Mouse (Mus musculus) frontal cortex, adult (tissue): Measurements from ENCODE around the gene Dmrt1.
A peak's percentile ranks its signal among the peaks of the same experiment; 100 is the strongest.

ENCODE experiments used
- ATAC-seq: cut with Nextera tagmentation; 2 replicates; pipeline ENCODE4 v1.9.2; 2017; ENCODE audit warnings: mild to moderate bottlenecking, moderate library complexity, mixed read lengths; ENCODE audit not compliant: low TSS enrichment

The Dmrt1 gene

DNA sequence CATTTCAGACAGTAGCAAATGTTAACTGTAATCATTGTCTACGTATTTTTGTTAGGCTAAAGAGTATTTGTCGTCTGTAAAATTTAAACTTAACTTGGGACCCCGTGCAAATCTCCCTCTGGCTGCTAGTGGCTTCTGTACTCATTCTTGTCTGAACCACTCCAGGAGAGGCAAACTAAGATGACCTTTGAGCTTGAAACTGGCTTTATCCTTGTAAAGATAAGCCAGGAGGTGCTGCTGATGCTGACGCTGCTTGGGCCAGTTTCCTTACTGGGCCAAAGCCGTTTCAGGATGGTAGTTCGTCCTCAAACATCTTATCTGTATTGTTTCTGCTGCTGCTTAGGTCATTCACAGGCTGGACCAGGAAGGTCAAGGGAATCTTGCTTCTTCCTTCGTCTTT lies 64.4 kb downstream of the Dmrt1 start:
- ATAC-seq = no peak

DNA sequence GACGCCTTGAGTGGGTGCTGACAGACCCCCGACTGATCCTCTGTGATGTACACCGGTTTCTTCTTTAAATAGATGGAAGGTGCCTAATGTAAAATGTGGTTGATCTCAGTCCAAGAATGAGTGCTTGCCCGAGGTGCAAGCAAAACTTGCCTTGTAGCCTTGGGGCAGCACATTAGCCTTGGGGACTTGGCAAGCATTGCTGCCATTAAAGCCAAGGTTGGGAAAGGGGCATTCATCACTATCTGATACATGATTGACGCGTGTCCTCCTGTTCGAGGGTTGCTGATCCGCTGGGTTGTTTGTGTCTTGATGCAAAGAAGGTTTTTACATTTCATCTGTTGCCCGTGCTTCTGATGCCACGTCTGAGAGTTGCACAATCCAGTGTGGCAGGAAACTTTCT lies 69.0 kb downstream of the Dmrt1 start:
- ATAC-seq = no peak

DNA sequence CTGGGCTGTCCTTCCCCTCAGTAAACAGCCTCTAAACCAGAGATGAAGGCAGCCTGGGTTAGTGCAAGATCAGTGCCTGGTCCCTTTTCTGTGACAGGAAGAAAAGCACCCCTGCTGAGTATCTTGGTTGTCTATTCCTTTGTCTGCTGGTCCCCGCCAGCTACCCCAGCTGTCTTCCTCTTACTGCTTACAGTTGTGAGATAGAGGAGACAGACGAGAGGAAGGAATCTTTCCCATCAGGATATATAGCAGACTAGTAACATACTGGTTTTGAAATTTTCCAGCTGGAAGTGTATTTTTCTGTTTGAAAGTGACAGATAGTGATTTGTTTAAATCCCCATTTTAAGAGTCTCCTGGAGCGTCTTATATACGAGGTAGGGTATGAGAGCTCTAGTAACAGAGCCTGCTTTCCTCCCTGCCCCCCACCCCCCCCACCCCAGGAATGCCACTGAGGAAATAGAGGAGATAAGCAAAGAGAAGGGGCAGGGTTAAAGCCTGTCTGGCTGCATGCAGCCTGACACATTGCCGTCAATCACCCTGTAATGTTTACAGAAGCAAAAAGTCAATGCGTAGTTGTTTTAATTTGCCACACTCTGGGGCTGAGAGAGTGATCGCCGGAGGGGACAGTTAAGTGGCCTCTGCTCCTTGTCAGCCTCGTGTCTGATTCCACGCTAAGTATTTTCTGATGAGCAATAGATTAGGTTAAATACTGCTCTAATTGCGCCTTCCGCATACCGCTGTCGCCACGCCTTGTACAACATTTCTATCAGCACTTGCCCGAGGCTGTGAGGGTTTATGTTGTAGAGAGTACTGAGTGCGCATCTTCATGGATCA lies 69.8 kb downstream of the Dmrt1 start:
- no peak for ATAC-seq

DNA sequence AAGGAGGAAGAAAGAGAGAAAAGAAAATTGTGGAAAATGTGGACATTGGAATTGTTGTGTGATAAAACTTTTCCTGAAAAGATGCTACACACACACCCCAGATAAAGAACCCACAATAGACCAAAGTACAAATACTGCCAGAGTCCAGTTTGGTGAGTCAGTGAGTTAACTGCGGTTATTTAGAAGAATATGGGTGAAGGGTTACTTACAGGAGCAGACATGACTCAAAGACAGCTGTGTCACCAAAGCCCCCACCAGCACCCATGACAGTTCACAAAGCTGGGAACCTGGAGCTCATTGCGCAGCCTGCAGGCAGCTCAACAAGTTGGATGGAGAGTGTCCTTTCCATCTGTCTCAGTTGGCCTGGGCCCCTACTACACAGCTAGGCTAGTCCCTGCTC lies 72.9 kb downstream of the Dmrt1 start:
- ATAC-seq = no peak

DNA sequence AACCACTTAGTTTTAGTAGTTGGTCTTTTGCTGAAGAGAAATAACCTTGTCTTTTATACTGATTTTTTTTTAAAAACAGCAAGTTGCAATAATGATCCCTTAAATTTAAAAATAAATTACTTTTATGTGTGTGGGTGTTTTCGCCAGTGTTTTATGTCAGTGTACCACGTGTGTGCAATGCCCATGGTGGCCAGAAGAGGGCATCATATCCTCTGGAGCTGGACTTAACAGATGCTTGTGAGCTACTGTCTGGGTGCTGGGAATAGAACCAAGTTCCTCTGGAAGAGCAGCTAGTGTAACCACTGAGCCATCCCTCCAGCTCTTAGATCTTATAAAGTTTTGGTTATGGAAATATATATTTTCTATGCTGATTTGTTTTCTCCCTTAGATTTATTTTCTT lies 74.0 kb downstream of the Dmrt1 start:
- no peak for ATAC-seq

DNA sequence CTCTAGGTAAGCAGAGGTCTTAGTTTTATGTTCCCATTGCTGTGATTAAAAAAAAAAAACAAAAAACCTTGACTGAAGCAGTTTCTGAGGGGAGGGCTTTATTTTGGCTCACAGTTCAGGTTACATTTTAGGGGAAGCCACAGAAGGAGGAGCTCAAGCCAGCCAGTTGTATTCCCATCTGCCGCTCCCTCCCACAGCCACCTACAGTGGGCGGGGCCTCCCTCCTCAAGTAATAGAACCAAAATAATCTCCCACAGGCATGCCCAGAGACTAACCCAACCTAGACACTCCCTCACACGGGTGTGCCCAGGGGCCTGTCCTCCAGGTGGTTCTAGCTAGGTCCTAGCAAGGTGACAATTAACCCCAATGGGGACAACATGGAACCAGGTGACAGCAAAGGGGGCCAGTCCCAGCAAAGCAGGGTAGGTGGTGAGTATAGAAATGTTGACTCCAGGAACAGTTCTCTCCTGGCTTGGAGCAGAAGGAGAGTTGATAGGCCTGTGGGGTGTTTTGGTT lies 92.4 kb downstream of the Dmrt1 start:
- ATAC-seq = no peak

DNA sequence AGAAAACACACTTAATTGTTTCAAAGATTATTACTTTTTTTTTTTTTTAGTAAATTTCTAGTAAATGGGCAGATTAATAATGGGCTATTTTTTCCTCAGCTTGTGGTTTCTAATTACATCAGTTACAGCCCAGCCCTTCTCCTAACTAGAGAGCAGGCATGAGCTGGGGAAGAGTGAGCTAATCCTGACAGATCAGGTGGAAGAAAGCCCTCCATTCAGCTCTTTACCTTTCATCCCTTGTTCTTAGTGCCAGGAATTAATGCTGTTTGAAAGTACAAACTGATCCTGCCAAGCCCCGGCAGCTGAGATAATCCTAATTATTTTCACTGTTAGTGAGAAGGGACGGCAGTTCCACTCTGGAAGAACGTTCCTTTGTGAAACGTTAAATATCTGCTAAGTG lies 93.2 kb downstream of the Dmrt1 start:
- no peak for ATAC-seq

DNA sequence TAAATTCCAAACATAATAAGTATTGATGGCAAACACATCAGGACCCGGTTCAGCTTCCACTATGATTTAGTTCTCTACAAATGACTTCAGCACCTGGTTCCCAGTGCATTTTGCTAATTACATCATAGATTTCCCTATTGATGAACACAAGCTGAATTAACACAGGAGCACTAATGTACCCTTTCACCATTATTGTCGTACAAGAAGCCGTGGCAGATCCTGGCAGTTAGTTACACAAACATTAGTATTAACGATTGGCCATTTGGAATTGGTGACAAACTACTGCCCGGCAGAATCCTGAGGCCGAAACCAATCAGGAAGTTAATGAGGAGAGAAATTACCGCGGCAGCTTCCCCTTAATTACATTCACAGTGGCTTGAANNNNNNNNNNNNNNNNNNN lies 96.5 kb downstream of the Dmrt1 start:
- ATAC-seq = no peak

DNA sequence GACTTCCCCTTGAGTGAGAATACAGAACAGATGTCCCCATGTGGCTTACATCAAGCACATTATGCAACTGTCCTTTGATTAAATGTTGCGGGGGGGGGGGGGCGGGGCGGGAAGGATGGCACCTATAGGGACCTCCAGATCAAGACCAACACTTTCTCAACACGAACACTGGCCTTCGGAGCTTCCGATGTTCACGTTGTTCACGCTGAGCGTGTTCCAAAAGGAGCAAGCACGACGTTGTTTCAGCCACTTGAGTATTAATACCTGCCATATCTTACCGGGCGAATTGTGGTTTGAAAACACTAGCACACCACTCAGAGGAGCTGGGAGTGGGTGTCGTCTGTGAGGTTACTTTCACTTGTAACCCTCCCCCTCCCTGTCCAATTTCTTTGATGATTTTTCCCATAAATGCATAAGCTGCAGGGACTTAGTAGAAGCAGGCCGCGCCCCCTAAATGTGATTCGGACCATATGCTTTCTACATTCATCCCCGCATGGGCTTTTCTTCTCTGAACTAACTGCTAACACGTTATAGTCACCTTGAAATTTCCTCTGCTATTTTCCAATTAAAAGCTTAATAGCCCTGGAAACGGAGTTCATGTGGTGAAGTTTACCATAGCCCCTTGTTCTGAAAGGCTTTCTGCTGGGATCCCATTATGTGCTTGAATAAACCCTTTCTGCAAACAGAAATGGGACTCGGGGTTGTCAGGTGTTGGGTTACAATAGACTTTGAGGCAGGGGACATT lies 102.2 kb downstream of the Dmrt1 start:
- ATAC-seq = no peak

DNA sequence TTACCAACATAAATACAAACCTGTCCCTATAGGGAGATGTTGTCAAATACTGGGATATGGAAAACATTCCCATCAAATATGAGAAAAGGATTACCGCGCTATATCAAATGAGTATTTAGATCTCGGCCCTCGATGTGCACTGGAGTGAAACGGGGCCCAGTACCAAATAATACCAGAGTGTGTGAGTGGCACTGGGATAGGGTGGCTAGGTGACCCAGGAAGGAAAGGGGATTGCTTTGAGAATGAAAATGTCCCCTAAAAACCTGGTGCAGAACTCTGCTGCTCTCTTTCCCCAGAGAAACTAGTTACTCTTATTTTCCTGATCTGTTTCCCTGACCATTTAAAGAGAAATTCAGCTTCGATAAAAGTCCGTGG lies 102.8 kb downstream of the Dmrt1 start:
- ATAC-seq = no peak

DNA sequence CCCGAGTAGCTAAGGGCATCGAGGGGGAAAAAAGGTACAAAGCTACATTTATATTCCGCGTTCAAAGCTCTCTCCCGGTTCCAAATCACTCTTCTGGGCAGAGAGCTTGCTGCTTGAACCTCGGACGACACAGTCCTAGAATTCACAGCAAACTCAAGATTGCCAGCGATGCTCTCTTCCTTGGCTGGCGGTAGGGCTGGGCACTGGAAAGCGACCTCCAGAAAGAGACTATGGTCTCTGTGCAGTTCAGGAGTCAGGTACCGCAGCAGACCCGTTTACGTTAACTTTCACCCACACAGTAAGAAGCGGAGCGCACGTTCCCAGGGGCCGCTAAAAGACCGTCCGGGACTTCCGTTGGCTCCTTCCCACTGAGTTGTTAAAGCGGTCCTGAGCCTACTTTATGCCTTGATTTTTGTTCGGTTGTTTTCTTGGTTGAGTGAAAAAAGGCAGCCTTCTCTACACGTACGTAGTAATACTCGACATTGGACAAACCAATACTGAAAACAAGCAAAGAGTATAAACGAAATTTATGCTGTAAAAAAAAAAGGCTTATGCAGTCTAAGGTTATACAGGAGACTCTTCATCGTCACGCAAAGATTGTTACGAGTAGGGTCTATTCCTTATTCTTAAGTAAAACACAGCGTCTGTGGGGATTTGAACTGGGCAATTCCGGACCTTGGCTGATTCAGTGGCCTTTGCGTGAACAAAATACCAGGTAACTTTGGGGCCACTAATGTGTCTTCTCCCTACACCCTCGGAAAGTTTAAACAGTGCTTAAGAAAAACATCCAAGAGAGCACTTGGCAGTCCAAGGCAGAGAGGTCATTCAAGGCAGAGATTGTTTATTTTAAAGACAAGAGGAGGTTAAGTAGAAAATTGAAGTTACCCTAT lies 103.8 kb downstream of the Dmrt1 start:
- no peak for ATAC-seq

DNA sequence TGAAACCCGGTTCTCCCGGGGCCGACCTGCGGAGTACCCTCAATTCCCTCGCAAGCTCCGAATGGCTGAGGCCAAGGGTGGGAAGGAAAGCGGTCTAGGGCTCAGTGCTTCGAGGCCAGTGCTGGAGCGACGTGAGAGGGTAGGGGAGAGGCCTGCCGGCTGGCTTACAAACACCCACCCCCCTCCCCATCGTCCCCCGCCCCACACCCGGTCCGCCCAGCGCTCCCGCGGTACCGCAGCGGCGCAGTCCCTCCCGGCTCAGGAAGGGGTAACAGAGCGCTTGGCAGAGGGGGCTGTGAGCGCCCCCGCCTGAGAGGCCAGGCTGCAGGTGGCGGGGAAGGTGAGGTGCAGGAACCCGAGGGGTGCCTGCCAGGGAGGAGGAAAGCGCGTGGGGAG lies 104.6 kb downstream of the Dmrt1 start, which contains the start of gene Dmrt3:
Dmrt3 (plus strand) TSS at position 287 of the 396 bp plus-strand sequence.
- ATAC-seq = no peak

DNA sequence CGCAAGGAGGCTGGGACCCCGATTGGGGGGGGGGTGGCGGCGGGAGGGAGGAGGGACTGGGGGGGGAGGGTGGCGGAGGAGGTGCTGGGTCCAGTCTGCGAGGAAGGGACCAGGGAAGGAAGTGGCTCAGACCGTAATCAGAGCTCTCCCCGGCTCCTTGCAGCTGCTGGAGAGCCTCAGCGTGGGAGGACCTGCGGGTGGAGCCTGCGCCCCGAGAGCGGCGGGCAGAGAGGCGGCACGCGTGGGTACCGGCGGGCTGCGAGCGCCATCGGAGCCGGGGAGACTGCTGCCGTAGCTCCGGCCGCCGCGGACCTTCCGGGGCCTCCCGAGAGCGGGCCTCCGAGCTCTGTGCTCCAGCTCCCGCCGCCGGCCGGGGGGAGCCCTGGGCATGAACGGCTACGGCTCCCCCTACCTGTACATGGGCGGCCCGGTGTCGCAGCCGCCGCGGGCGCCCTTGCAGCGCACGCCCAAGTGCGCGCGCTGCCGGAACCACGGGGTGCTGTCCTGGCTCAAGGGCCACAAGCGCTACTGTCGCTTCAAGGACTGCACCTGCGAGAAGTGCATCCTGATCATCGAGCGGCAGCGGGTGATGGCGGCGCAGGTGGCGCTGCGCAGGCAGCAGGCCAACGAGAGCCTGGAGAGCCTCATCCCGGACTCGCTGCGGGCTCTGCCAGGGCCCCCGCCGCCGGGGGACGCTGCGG lies 105.1 kb downstream of the Dmrt1 start:
- ATAC-seq = peak; percentile 16; the same call in 1 of the 2 replicates

DNA sequence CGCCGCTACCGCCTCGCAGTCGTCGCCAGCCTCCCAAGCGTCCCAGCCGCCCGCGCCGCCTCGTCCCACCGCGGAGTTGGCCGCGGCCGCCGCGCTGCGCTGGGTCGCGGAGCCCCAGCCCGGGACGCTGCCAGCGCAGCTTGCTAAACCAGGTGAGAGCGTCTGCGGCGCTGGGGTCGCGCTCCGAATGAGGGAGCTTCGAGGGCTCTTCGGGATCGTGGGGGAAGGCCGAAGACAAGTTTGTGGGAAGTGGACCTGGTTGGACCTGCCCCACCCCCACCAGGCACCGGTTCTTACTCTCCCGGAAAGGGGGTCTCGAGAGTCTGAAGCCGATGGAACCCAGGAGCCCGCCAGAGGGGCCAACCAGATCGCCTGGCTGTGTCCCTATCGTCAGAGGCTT lies 105.7 kb downstream of the Dmrt1 start:
- ATAC-seq = no peak

DNA sequence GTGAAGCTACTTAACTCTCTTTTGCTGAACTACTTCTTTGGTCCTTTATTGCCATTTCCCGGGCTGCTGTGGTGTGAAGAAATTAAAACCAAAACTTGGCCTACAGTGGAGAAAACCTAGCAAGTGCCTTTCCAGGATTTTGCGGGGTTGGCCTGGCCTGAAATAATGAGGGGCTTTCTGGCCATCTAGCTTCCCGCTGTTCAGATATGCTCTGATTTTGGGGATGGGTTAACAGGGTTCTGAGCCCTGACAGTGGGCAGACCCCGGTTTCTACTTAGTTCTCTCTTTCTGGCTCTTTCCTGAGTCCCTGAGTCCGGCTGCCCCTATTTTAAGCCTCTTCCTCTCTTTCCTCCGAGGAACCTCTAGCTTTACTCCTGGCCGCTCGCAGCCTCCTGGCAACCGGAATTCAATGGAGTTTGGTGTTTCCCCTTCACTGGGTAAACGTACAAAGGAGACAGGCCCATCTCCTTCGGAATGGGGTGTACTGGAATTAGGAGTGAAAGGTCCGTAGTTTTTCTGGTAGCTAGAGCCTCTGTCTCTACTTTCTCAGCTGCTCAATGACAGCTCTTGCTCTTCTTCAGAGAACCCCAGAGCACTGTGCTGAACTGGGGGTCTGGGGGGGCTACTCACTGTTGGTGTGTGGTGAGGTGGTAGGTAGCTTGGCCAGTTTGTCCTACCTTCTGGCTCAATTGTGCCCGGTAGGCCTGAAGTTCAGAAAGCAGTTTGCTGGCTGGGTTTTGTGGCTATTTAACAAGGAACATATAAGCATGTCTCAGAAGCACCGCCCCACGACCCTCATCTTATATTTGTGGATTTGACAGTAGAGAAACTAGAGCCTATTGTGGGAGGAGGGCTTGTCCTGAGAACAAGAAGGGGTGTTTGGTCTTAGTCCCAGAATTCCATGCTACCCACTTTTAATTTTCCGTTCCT lies 106.7 kb downstream of the Dmrt1 start:
- ATAC-seq = no peak

DNA sequence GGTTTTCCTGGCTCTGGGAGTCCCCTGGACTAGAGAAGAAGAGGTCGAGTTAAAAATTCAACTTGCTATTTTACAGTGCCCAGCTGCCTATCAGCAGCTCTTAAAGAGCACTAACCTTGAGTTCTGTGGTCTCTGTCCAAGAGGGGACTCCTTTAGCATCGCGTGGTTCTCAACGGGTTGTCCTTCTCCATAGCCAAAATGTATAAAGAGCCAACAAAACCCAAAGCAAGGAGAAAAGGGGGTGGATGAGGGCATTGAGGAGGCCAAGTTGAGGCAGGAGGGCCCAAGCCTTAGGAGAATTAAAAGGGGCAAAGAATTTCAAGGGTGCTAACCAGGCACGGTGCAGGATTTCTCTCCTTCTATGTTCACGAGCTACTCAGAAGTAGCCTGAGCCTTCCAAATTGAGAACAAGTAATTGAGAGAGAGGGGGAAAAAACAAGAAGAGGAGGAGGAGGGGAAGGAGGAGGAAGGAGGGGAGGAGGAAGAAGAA lies 107.4 kb downstream of the Dmrt1 start:
- no peak for ATAC-seq

DNA sequence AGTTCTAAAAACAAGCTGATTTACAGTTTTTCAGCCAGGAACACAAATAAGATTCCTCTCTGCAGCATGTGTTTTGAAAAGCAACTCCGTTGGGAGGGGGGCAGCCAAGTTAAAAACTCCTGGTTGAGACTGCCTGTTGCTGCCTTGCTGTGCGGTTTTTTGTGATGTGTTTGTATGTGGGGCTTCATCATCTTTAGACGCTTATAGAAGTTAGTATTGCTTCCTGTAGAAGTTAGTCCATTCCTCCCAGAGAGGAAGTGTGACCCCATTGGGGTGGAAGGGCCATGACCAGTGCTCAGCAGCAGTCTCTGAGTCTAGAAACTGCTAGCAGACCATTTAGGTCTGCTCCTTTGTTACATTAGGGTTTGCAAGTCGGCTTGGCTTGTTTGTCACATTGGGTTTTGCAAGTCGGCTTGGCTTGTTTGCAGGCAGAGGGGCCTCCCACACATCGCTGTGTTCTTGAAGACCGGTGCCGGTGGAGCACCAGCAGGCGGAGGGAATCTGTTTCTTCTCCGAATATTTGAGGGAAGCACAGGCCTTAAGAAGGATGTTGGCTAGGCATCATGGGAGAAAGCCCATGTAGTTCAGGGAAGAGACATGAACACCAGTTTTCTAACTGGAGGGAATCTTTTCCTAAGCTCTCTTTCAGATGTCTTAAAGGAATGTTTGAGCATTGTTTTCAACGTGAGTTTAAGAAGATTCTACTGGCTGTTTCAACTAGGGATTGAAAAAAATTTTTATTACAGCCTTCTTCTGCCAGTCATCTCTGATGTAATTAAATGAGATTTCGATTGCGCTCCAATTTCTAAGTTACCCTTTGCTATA lies 108.3 kb downstream of the Dmrt1 start:
- no peak for ATAC-seq

DNA sequence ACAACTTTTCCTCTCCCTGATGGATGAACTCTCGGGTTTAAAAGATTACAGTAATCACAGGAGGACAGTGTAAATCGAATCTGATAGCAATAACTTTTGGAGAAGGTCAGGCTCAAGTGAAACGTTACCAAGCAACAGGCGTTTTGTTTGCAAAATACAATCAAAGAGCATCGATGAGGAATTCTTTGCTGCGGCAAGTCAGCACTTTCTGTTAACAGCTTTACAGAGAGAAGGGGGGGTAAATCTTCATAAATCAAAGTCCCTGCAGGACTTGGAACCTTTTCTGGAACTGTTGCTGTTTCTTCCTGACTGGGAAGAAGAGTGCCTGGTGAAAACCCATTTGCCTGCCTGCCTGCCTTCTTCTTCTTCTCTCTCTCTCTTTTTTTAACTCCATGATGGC lies 110.5 kb downstream of the Dmrt1 start:
- no peak for ATAC-seq
